Mouse (Mus musculus): ENCODE data around the gene U2af2. TPM values are rescaled to one million over a fixed set of nuclear protein-coding genes. Genes with fewer than 3 reads are reported as not detected.

The U2af2 gene
- polyA plus RNA-seq, 1 experiment = not detected

DNA sequence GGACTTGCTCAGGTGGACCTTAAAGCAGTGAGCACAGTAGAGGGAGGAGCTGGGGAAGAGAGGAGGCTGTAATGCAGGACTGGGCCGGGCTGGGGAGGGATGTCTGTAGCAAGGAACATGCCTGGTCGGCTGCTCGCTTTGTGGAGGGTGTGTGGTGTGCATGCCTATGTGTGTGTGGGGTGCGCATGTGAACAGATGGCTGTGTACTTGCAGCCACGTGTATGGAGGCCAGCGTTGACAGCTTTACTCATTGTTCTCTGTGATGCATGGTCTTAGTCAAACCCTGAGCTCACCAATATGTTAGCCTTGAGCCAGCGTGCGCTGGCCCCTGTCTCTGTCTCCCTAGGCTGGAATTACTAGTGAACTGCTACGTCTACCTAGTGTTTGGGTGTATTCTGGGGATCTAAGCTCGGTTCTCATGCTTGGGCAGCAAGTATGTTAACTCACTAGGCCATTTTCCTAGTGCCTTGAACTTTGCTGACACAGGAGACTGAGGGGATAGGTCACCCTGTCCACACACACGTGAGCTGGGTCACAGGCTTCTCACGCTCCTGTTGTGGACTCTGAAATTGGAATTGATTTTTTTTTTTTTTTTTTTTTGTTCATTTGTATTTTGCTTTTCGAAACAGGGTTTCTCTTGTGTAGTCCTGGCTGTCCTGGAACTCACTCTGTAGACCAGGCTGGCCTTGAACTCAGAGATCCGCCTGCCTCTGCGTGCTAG lies 29.2 kb downstream of the U2af2 start:
- 87% methylated on average over 15 of the region's 15 CpGs for WGBS
- no peak overlapping the region for H3K4me3 ChIP-seq (ENCODE audit: insufficient read depth, low read depth, low read length)
- no peak overlapping the region for H3K27ac ChIP-seq (ENCODE audit: insufficient read depth, low read depth, low read length)
- TF ChIP-seq CTCF (IDR thresholded peaks at IDR 0.05; ENCODE audit: insufficient read depth, low read depth, low read length) (no peak), POLR2A (IDR thresholded peaks at IDR 0.05; ENCODE audit: insufficient read depth, low read depth, low read length) (no peak)
- H3K4me1 ChIP-seq (ENCODE audit: control insufficient read depth, insufficient read depth, low read length) = peaks cover 27% of the 10 kb centered on the region

DNA sequence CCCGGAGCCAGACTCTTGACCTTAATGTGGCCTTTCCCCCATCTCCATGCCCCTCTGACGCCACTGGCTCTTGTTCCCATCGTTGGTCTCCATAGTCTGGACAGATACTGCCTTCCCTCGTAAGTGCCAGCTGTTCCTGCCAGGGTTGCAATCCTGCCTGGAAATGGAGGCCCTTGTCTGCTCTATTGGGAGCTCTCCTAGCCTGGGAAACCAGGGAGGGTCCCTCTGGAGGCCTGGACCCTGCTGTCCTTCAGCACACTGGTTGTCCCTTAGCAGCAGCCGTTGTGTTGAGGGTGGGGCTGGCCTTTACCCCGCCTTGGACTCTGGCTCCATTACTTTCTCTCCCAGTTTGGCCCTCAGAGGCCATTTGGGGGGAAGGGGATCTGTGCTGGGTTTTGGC lies 30.4 kb downstream of the U2af2 start:
- TF ChIP-seq POLR2A (IDR thresholded peaks at IDR 0.05; ENCODE audit: insufficient read depth, low read depth, low read length) (no peak), CTCF (IDR thresholded peaks at IDR 0.05; ENCODE audit: insufficient read depth, low read depth, low read length) (no peak)

DNA sequence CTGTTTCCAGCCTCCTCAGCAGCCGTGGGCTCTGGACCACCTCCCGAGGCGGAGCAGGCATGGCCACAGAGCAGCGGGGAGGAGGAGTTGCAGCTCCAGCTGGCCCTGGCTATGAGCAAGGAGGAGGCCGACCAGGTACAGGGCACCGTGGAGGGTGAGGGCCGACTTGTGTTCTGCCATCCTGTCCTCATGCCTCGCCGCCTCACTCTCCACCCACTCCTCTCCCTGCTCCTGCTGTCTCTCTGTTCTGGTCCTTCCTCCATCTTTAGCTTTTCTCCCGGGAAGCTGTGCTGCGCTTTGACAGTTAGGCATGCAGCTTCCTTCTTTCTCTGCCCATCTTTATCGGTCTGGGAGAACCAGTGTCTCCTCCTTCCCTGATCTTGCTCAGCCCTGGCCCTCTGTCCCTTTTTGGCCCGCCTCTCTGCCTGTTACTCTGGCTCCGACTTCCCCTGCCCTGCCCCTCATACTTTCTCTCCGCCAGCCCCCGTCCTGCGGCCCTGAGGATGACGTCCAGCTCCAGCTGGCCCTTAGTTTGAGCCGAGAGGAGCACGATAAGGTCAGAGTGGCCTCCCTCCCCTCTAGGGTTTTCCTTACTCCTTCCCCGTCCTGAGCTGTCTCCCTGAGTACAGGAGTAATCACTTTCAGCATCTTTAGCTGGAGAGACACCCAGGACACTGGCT lies 31.0 kb downstream of the U2af2 start:
- no peak for TF ChIP-seq POLR2A (IDR thresholded peaks at IDR 0.05; ENCODE audit: insufficient read depth, low read depth, low read length)
- no peak for TF ChIP-seq CTCF (IDR thresholded peaks at IDR 0.05; ENCODE audit: insufficient read depth, low read depth, low read length)
- no peak overlapping the region for H3K4me3 ChIP-seq (ENCODE audit: insufficient read depth, low read depth, low read length)
- H3K4me1 ChIP-seq (ENCODE audit: control insufficient read depth, insufficient read depth, low read length) = peaks cover 18% of the 10 kb centered on the region
- WGBS = 77% methylated on average over 21 of the region's 21 CpGs
- no peak overlapping the region for H3K27ac ChIP-seq (ENCODE audit: insufficient read depth, low read depth, low read length)

More for the DNA sequence above, 30.4 kb downstream of the U2af2 start:
- H3K27ac ChIP-seq (ENCODE audit: insufficient read depth, low read depth, low read length) = no peak overlapping the region
- peaks cover 18% of the 10 kb centered on the region for H3K4me1 ChIP-seq (ENCODE audit: control insufficient read depth, insufficient read depth, low read length)
- WGBS = 80% methylated on average over 6 of the region's 6 CpGs
- no peak overlapping the region for H3K4me3 ChIP-seq (ENCODE audit: insufficient read depth, low read depth, low read length)

DNA sequence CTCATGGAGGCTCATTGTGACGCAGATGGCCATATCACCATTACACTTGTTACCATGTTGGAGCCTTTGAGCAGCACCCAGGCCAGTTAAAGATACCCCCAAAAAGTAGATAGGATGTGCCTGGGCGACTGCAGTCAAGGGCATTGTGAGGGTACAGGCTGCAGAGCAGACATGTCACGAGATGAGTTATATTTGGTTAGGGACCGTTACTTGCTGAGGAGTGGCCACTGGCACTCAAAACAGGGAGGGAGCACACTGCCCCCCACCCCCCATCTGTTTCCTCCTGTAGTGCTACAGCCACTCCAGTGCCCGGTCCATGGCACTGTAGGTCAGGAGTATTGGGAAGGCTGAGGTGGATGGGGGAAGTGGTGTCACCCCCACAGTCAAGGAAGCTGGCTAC lies 36.8 kb downstream of the U2af2 start:
- no peak overlapping the region for H3K27ac ChIP-seq (ENCODE audit: insufficient read depth, low read depth, low read length)
- H3K4me1 ChIP-seq (ENCODE audit: control insufficient read depth, insufficient read depth, low read length) = no peaks in the 10 kb centered on the region
- WGBS = 93% methylated on average over 5 of the region's 5 CpGs
- TF ChIP-seq CTCF (IDR thresholded peaks at IDR 0.05; ENCODE audit: insufficient read depth, low read depth, low read length) (no peak), POLR2A (IDR thresholded peaks at IDR 0.05; ENCODE audit: insufficient read depth, low read depth, low read length) (no peak)
- no peak overlapping the region for H3K4me3 ChIP-seq (ENCODE audit: insufficient read depth, low read depth, low read length)

DNA sequence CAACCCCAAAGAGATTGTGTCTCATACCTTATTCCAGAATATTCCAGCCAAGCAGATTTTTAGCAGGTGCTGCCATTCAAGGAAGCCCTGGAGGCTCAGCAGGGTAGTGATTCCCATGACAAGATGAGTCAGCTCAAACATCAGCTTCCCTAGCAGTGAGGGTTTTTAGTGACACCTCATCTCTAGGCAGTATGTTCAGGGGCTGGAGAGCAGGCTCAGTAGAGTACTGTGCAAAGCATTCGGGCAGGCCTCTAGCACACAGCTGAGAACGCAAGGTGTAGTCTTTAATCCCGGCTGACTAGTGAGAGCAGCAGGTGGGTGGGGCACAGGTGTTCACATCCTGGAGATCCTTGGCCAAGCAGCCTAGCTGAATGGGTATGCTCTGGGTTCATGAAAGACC lies 37.9 kb downstream of the U2af2 start:
- Histone ChIP-seq H3K27ac (ENCODE audit: insufficient read depth, low read depth, low read length) (no peak overlapping the region), H3K4me1 (ENCODE audit: control insufficient read depth, insufficient read depth, low read length) (no peaks in the 10 kb centered on the region), H3K4me3 (ENCODE audit: insufficient read depth, low read depth, low read length) (no peak overlapping the region)
- WGBS = 89% methylated on average over 3 of the region's 3 CpGs
- TF ChIP-seq POLR2A (IDR thresholded peaks at IDR 0.05; ENCODE audit: insufficient read depth, low read depth, low read length) = no peak
- TF ChIP-seq CTCF (IDR thresholded peaks at IDR 0.05; ENCODE audit: insufficient read depth, low read depth, low read length) = no peak

DNA sequence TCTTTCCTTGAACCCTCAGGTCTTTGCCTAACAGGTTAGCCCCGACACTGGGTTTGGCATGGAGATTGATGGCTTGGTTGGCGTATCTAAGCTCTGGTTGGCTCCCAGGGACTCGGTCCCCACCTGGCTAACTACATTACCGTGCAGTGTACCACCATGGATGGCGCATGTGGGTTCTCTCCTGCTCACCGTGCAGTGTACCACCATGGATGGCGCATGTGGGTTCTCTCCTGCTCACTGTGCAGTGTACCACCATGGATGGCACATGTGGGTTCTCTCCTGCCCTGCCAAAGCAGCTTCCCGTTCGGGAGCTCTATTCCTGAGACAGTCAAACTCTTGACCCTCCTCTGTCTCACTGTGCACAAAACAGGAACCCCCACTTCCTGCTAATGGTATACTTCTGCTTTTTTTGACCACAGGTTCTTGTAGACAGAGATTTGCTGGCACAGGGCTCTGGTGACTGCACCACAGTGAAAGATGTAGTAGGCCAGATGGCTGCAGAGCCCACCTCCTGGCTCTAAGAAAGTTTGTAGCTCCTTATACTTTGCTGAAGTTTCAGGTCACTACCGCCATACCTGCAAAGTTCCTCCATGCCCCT lies 39.2 kb downstream of the U2af2 start:
- TF ChIP-seq CTCF (IDR thresholded peaks at IDR 0.05; ENCODE audit: insufficient read depth, low read depth, low read length) = no peak
- TF ChIP-seq POLR2A (IDR thresholded peaks at IDR 0.05; ENCODE audit: insufficient read depth, low read depth, low read length) = no peak
- Histone ChIP-seq H3K4me3 (ENCODE audit: insufficient read depth, low read depth, low read length) (no peak overlapping the region), H3K27ac (ENCODE audit: insufficient read depth, low read depth, low read length) (no peak overlapping the region), H3K4me1 (ENCODE audit: control insufficient read depth, insufficient read depth, low read length) (no peaks in the 10 kb centered on the region)
- WGBS = 93% methylated on average over 10 of the region's 10 CpGs

DNA sequence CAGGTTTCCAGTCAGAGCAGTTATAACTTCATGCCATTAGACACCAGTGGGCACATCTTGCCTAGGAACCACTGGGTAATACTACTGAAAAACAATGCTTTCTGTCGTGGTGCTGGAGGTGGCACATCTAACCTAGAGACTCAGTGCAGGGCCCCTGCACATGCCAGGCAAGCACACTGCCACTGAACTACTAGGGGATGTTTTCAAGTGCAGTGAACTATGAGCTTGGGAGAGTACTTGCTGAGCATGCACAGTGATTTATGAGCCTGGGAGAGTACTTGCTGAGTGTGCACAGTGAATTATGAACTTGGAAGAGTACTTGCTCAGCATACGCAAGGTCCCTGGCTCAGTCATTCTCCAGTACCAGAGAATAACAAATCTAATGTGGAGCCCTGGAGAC lies 40.6 kb downstream of the U2af2 start:
- WGBS = 81% methylated on average over 2 of the region's 2 CpGs
- no peaks in the 10 kb centered on the region for H3K4me1 ChIP-seq (ENCODE audit: control insufficient read depth, insufficient read depth, low read length)
- no peak overlapping the region for H3K27ac ChIP-seq (ENCODE audit: insufficient read depth, low read depth, low read length)
- no peak for TF ChIP-seq POLR2A (IDR thresholded peaks at IDR 0.05; ENCODE audit: insufficient read depth, low read depth, low read length)
- no peak for TF ChIP-seq CTCF (IDR thresholded peaks at IDR 0.05; ENCODE audit: insufficient read depth, low read depth, low read length)
- no peak overlapping the region for H3K4me3 ChIP-seq (ENCODE audit: insufficient read depth, low read depth, low read length)

DNA sequence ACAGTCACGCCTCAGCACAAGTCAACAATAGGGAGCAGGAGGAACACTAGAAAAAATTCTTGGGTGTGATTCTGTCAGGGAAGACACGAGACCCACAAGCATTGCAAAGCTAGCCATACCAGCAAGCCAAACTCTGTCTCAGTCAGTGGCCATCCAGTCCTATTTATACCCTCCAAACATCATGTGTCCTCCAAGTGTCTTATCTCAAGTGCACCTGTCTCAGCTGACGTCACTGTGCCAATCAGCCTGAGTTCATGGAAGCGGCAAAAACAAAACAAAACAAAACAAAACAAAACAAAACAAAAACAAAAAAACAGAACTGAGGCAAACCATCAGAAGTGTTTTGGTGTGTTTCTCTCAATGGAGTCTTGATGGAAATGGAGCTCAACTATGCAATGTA lies 46.3 kb downstream of the U2af2 start:
- TF ChIP-seq CTCF (IDR thresholded peaks at IDR 0.05; ENCODE audit: insufficient read depth, low read depth, low read length) (no peak), POLR2A (IDR thresholded peaks at IDR 0.05; ENCODE audit: insufficient read depth, low read depth, low read length) (no peak)
- H3K4me3 ChIP-seq (ENCODE audit: insufficient read depth, low read depth, low read length) = no peak overlapping the region
- no peaks in the 10 kb centered on the region for H3K4me1 ChIP-seq (ENCODE audit: control insufficient read depth, insufficient read depth, low read length)
- H3K27ac ChIP-seq (ENCODE audit: insufficient read depth, low read depth, low read length) = no peak overlapping the region
- 83% methylated on average over 4 of the region's 4 CpGs for WGBS

DNA sequence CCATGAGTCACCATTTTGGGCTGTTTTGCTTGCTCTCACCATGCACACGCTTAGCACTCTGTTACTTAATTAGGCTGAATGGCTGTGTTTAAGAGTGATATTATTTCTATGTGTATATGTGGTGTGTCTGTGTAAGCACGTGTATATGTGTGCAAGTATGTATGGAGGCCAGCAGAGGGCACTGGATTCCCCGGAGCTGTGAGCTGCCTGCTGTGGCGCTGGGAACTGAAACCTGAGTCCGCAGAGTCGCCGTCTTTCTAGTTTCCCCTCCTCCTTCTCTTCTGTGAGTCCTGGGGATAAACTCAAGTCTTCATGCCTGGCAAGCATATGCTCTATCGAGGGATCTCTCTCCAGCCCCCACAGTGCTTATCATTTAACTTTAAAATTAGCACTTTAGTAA lies 47.4 kb downstream of the U2af2 start:
- TF ChIP-seq POLR2A (IDR thresholded peaks at IDR 0.05; ENCODE audit: insufficient read depth, low read depth, low read length) (no peak), CTCF (IDR thresholded peaks at IDR 0.05; ENCODE audit: insufficient read depth, low read depth, low read length) (no peak)
- H3K27ac ChIP-seq (ENCODE audit: insufficient read depth, low read depth, low read length) = no peak overlapping the region
- 86% methylated on average over 8 of the region's 8 CpGs for WGBS
- H3K4me3 ChIP-seq (ENCODE audit: insufficient read depth, low read depth, low read length) = no peak overlapping the region
- no peaks in the 10 kb centered on the region for H3K4me1 ChIP-seq (ENCODE audit: control insufficient read depth, insufficient read depth, low read length)

Measured in olfactory bulb, adult 2 months (tissue).